Mouse (Mus musculus): ENCODE results near the gene Tmem51.

- TF ChIP-seq POLR2A (IDR thresholded peaks at IDR 0.05; ENCODE audit: extremely low read depth, insufficient read depth, low read length) (no peak), CTCF (IDR thresholded peaks at IDR 0.05; ENCODE audit: low read depth, low read length) (no peak)
Observed at GRCm38 (mm10) chr4:142082703-142083102, 1.4 kb downstream of the Tmem51 start.
